Mouse (Mus musculus) embryonic facial prominence, embryonic 15.5 days (tissue): ENCODE data around the gene Pin1. TPM values are rescaled to one million over a fixed set of nuclear protein-coding genes. Genes with fewer than 3 reads are reported as not detected.
"Not testable (repeated sequence)": the region's sequence is repeated elsewhere in the genome, so short reads cannot be mapped to it uniquely, and the experiment has no call there.

Experiments
- ATAC-seq: fragments of 200-750 bp; cut with Nextera tagmentation; 2 replicates; pipeline ENCODE4 v1.8.0; 2017; ENCODE audit warnings: low read depth, moderate TSS enrichment; ENCODE audit not compliant: insufficient number of reproducible peaks, low FRiP score, low TSS enrichment
- H3K27ac ChIP-seq: fragments of 300-500 bp; sonication (generic); replicated peaks from 2 replicates; pipeline ENCODE4 v1.5.1; 2015; ENCODE audit warnings: mild to moderate bottlenecking, inconsistent platforms
- H3K27me3 ChIP-seq: fragments of 300-500 bp; sonication (generic); 2 replicates; pipeline ENCODE4 v1.6.1; 2015; ENCODE audit warnings: inconsistent platforms
- H3K36me3 ChIP-seq: fragments of 300-500 bp; sonication (generic); 2 replicates; pipeline ENCODE4 v1.6.1; 2015; ENCODE audit warnings: mild to moderate bottlenecking, inconsistent platforms
- H3K4me1 ChIP-seq: fragments of 300-500 bp; sonication (generic); 2 replicates; pipeline ENCODE4 v1.6.1; 2015; ENCODE audit warnings: inconsistent platforms
- H3K4me2 ChIP-seq: fragments of 300-500 bp; sonication (generic); replicated peaks from 2 replicates; pipeline ENCODE4 v1.6.1; 2015; ENCODE audit warnings: mild to moderate bottlenecking, inconsistent platforms
- H3K4me3 ChIP-seq: fragments of 300-500 bp; sonication (generic); replicated peaks from 2 replicates; pipeline ENCODE4 v1.5.1; 2015; ENCODE audit warnings: mild to moderate bottlenecking, inconsistent platforms
- H3K9ac ChIP-seq: fragments of 300-500 bp; sonication (generic); 2 replicates; pipeline ENCODE4 v1.6.1; 2015; ENCODE audit warnings: inconsistent platforms
- H3K9me3 ChIP-seq: fragments of 300-500 bp; sonication (generic); replicated peaks from 2 replicates; pipeline ENCODE4 v1.6.1; 2016; ENCODE audit warnings: inconsistent platforms
- WGBS: fragments of 180-500 bp; shearing (Covaris S2); methylation state at CpG from one replicate; pipeline ENCODE4 v1.1.7; 2015; 5-methylcytosine and 5-hydroxymethylcytosine counted together
- polyA plus RNA-seq: library from polyadenylated mRNA; unstranded; fragments of >200 nt; fragmentation: Nextera tagmentation; extraction: Ambion mirVana; gene quantifications from 2 replicates; pipeline ENCODE4 v1.2.1, GENCODE M21; 2015

Pin1 gene
- 47.7 and 49.5 TPM in 2 replicates for polyA plus RNA-seq

- under 1% methylated on average over 45 of the region's 45 CpGs for WGBS
- H3K4me2 ChIP-seq = peak within 1 kb of the TSS; percentile 79
- H3K9ac ChIP-seq = peak within 1 kb of the TSS; percentile 75
- peak within 1 kb of the TSS; percentile 73 for H3K4me3 ChIP-seq
- no peaks in the 10 kb centered on the region for H3K9me3 ChIP-seq
- H3K27ac ChIP-seq = peak within 1 kb of the TSS; percentile 39
- peaks cover 40% of the 10 kb centered on the region for H3K36me3 ChIP-seq
- H3K27me3 ChIP-seq = no peaks in the 10 kb centered on the region
- peak; percentile 100 for ATAC-seq
- H3K4me1 ChIP-seq = peaks cover 26% of the 10 kb centered on the region
Observed at GRCm38 (mm10) chr9:20651602-20652259, at the start of gene Pin1. Gene Pin1, plus strand, starts transcription at chr9:20652095.

- WGBS = 89% methylated on average over 1 of the region's 1 CpGs
- no peak for ATAC-seq
- Histone ChIP-seq H3K27me3 (no peaks in the 10 kb centered on the region), H3K36me3 (peaks cover 10% of the 10 kb centered on the region; the same call in 1 of the 2 replicates), H3K27ac (no peak overlapping the region), H3K9me3 (no peaks in the 10 kb centered on the region), H3K4me3 (no peak overlapping the region), H3K4me1 (peaks cover 4% of the 10 kb centered on the region; the same call in 1 of the 2 replicates), H3K4me2 (peak overlapping the region; percentile 60), H3K9ac (no peak overlapping the region)
Observed at GRCm38 (mm10) chr9:20606269-20606668, 45.6 kb upstream of the Pin1 start.

DNA sequence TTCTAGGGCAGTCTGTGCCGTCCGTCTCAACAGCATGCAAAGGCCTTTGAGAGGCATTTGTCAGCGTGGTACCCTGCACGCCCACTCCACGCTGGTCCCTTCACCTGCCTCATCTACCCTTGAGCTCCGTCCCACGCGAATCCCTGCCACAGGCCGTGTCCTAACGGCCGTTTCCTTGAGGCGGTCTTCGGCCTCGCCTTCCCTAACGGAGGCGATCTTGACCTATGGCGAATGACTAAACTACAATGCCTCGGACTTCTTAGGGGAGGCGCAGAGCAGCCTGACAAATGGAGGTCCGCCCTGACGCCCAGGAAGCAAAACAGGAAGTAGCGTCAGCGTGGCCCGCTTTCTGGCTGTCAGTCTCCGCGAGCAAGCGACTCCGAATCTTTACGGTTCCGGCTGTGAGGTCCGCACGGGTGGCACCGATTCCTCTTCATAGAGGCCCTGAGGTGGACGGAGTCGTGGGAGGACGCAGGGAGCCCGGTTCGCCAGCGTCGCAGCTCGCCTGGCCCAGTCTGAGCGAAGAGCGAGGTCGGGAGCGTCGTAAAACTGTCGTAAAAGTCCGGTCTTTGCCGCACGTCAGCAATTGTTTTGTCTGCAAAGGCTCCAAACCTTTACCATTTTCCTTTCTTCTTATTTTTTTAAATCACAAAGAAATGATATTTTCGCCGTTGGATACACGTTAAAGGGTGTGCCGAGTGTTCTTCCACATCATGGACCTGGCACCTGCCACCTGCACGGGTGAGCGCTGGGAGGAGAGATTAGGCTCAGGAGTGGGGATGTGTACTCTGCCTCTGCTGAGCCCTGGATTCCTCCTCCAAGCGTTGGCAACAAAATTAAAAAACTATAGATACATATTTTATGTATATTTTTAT lies 44.6 kb upstream of the Pin1 start:
- Histone ChIP-seq H3K27ac (peak overlapping the region; percentile 99), H3K27me3 (no peaks in the 10 kb centered on the region), H3K9me3 (no peaks in the 10 kb centered on the region), H3K4me2 (peak overlapping the region; percentile 60), H3K4me1 (peaks cover 4% of the 10 kb centered on the region; the same call in 1 of the 2 replicates), H3K9ac (peak overlapping the region; percentile 86), H3K36me3 (peaks cover 7% of the 10 kb centered on the region; the same call in 1 of the 2 replicates), H3K4me3 (peak overlapping the region; percentile 86)
- peak; percentile 89 for ATAC-seq
- under 1% methylated on average over 57 of the region's 57 CpGs for WGBS

- no peak overlapping the region for H3K9ac ChIP-seq
Observed at GRCm38 (mm10) chr9:20609831-20610464, 41.9 kb upstream of the Pin1 start.

GRCm38 (mm10) chr9:20611976-20612375 lies 39.9 kb upstream of the Pin1 start:
- no peak overlapping the region for H3K4me3 ChIP-seq
- H3K36me3 ChIP-seq = peaks cover 12% of the 10 kb centered on the region; the same call in 1 of the 2 replicates
- no peak overlapping the region for H3K4me2 ChIP-seq
- no peaks in the 10 kb centered on the region for H3K9me3 ChIP-seq
- 80% methylated on average over 5 of the region's 5 CpGs for WGBS
- no peak overlapping the region for H3K27ac ChIP-seq
- no peak for ATAC-seq
- no peaks in the 10 kb centered on the region for H3K4me1 ChIP-seq
- H3K9ac ChIP-seq = no peak overlapping the region
- no peaks in the 10 kb centered on the region for H3K27me3 ChIP-seq

More at GRCm38 (mm10) chr9:20609831-20610464, 41.9 kb upstream of the Pin1 start:
- H3K4me2 ChIP-seq = no peak overlapping the region
- no peak for ATAC-seq
- H3K36me3 ChIP-seq = peaks cover 7% of the 10 kb centered on the region; the same call in 1 of the 2 replicates
- no peak overlapping the region for H3K27ac ChIP-seq
- H3K4me1 ChIP-seq = peaks cover 4% of the 10 kb centered on the region; the same call in 1 of the 2 replicates
- no peaks in the 10 kb centered on the region for H3K27me3 ChIP-seq
- H3K9me3 ChIP-seq = no peaks in the 10 kb centered on the region
- WGBS = 85% methylated on average over 5 of the region's 5 CpGs
- H3K4me3 ChIP-seq = no peak overlapping the region

- no peaks in the 10 kb centered on the region for H3K4me1 ChIP-seq
- WGBS = 88% methylated on average over 2 of the region's 2 CpGs
Observed at GRCm38 (mm10) chr9:20616685-20617084, 35.2 kb upstream of the Pin1 start.

GRCm38 (mm10) chr9:20631332-20631731 lies 20.6 kb upstream of the Pin1 start:
- Histone ChIP-seq H3K27me3 (no peaks in the 10 kb centered on the region), H3K4me3 (no peak overlapping the region), H3K9ac (no peak overlapping the region), H3K27ac (no peak overlapping the region), H3K4me1 (no peaks in the 10 kb centered on the region), H3K9me3 (no peaks in the 10 kb centered on the region), H3K4me2 (no peak overlapping the region), H3K36me3 (no peaks in the 10 kb centered on the region; the same call in 1 of the 2 replicates)
- 94% methylated on average over 2 of the region's 2 CpGs for WGBS
- ATAC-seq = no peak

More at GRCm38 (mm10) chr9:20616685-20617084, 35.2 kb upstream of the Pin1 start:
- no peaks in the 10 kb centered on the region for H3K9me3 ChIP-seq
- H3K36me3 ChIP-seq = 0 out of 2 replicates have a peak, but pooled peaks cover 4% of the 10 kb centered on the region
- no peak overlapping the region for H3K9ac ChIP-seq
- no peak overlapping the region for H3K4me2 ChIP-seq
- no peak overlapping the region for H3K4me3 ChIP-seq
- no peaks in the 10 kb centered on the region for H3K27me3 ChIP-seq
- ATAC-seq = no peak
- no peak overlapping the region for H3K27ac ChIP-seq

DNA sequence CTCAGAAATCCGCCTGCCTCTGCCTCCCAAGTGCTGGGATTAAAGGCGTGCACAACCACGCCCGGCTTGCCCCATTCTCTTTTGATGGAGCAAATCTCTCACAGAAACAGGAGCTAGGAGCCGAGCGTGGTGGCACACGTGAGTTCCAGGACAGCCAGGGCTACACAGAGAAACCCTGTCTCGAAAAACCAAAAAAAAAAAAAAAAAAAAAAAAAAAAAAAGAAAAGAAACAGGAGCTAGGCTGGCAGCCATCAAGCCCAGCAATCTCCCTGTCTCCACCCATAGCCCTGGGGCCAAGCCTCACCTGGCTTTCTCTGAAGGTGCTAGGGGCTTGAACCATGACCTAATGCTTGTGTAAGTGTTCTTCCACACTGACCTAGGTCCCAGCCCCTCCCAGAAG lies 16.2 kb upstream of the Pin1 start:
- H3K4me1 ChIP-seq, H3K4me2 ChIP-seq, ATAC-seq, H3K9ac ChIP-seq, H3K27me3 ChIP-seq, H3K9me3 ChIP-seq, H3K4me3 ChIP-seq, H3K27ac ChIP-seq: not testable (repeated sequence)
- 90% methylated on average over 8 of the region's 8 CpGs for WGBS
- peaks cover 22% of the 10 kb centered on the region for H3K36me3 ChIP-seq

DNA sequence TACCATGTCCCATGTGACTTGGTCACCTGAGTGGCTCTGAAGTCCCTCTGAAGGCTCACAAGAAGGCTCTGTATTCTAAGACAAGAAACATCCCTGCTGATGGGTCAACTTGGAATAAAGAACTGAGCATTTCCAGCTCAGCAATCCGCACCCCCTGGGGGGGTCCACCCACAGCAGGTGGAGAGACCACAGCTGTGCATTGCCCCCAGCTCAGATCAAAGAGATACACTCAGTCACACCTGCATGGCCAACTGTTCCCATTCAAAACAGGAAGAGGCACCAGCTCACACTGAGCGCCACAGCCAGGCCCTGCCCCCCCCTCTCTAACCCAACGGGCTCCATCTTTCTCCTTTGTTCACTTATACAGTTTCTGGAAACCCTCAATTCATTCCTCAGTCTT lies 15.6 kb upstream of the Pin1 start:
- H3K4me1 ChIP-seq = peaks cover 6% of the 10 kb centered on the region
- no peak overlapping the region for H3K27ac ChIP-seq
- WGBS = 75% methylated on average over 3 of the region's 3 CpGs
- no peak overlapping the region for H3K9ac ChIP-seq
- H3K9me3 ChIP-seq = no peaks in the 10 kb centered on the region
- peak; percentile 56; the same call in 1 of the 2 replicates for ATAC-seq
- H3K4me2 ChIP-seq = no peak overlapping the region
- H3K36me3 ChIP-seq = peaks cover 22% of the 10 kb centered on the region
- H3K27me3 ChIP-seq = no peaks in the 10 kb centered on the region
- H3K4me3 ChIP-seq = no peak overlapping the region

DNA sequence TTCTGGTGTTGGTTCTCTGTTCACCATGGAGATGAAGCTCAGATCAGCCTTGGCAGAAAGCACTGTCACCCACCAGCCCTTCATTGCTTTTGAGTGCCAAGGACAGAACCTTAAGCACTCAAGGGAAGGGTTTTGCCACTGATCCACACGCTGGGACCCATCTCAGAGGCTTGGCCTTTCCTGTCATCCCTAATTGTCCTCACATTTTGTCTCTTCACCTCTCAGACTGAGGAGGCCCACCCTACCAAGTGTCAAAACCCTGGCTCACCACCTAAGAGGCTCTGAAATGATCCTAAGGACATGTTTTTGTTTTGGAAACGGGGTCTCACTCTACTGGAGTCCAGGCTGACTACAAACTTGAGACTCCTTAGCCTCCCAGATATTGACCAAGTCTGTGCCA lies 15.1 kb upstream of the Pin1 start:
- Histone ChIP-seq H3K4me1 (peaks cover 11% of the 10 kb centered on the region), H3K36me3 (peaks cover 22% of the 10 kb centered on the region), H3K9me3 (no peaks in the 10 kb centered on the region), H3K9ac (no peak overlapping the region), H3K27ac (no peak overlapping the region), H3K4me2 (no peak overlapping the region), H3K27me3 (no peaks in the 10 kb centered on the region), H3K4me3 (no peak overlapping the region)
- ATAC-seq = no peak
- WGBS = 76% methylated on average over 2 of the region's 2 CpGs

DNA sequence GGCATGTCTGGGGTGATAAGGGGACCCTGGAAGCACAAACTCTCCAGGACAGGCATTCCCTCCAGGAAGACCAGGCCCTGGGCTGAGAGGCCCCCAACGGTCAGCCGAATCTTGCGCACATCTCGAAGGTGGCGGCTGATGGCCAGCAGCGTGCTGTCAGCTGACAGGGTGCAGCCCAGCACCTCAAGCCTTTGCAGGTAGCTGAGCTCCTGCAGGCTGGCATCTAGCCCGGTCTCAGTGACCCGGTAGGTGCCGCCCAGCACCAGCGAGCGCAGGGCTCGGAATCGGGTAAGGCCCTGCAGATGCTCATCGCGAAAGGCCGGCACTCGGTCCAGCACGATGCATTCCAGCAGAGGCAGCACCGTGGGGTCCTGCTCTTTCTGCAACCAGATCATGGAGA lies 13.3 kb upstream of the Pin1 start:
- Histone ChIP-seq H3K27me3 (no peaks in the 10 kb centered on the region), H3K9ac (no peak overlapping the region), H3K4me2 (no peak overlapping the region), H3K4me3 (no peak overlapping the region), H3K27ac (no peak overlapping the region), H3K4me1 (peaks cover 16% of the 10 kb centered on the region), H3K36me3 (peaks cover 22% of the 10 kb centered on the region), H3K9me3 (no peaks in the 10 kb centered on the region)
- no peak for ATAC-seq
- WGBS = 93% methylated on average over 19 of the region's 19 CpGs
